Mouse (Mus musculus) MEL-GATA-1-ER (cell line): Measurements from ENCODE around the gene Spdya.
"Not testable (repeated sequence)": the region's sequence is repeated elsewhere in the genome, so short reads cannot be mapped to it uniquely, and the experiment has no call there.

Experiments used
- DNase-seq: peaks from one replicate; pipeline ENCODE4 v3.0.0-alpha.2; 2012; ENCODE audit warnings: low read depth; ENCODE audit errors: extremely low read depth

Spdya gene

GRCm38 (mm10) chr17:71551757-71552451 lies at the start of gene Spdya:
Spdya (plus strand) TSS chr17:71552061.
- DNase-seq, result peak; percentile 52

DNA sequence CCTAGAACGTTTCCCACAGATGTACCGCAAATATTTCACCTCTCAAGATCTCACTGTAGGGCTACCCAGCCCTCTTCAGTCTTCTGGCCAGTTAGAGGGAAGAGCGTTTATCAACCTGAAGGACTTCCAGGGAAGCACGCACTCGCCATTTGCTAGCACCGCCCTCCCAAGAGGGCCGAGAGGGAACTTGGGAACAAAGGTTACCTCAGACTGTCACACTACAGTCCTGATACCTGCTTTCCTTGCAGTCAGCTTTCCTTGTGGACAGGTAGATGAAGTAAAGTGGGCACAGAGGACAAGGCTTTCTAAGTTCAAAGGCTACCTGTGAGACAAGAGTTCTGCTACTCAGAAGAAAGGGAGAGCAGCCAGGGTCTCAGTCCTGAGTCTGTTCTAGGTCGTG lies 45.0 kb upstream of the Spdya start:
- DNase-seq, result no peak

- DNase-seq, result no peak
These were observed 41.6 kb upstream of the Spdya start for GRCm38 (mm10) chr17:71510297-71510696.

- DNase-seq, result peak; percentile 59
These were observed 25.6 kb upstream of the Spdya start for GRCm38 (mm10) chr17:71526302-71526708.

DNA sequence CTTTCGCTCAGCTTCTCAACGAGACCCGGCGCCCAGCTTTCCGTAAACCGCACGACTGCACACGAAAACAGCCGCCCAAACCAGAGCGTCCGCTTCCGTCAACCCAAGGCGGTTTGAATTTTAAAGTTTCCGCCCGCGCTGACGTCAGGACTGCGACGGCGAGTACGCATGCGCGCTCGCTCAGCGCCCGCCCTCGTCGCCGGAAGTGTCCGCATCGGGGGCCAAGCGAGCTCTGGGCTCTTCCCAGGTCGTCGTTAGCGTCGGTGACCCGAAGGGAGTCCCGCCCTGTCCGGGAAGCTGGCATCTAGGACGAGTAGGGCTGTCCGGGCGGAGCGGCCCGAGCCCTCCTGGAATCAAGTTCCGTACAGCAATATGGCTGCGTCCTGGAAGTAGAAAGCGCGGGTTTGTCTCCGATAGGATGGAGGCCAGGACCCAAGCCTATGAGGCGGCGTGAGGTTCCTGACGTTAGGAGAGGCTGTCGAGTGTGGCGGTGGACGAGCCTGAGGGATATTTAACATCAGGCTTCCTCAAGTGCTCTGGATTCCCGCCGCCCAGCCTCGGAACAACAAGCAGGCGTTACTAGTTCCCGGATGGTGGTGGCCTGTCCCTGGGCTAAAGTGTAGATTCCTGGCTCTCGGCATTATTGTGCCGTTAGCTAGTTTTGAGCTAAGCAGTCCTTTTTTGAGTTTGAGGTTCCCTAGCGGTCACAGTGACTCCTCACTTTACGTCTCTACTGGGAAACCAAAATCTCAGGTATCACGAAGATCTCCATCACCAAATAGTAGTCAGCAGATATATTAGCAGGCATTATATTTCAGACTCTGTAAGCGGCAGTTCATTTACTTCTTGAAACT lies 24.9 kb upstream of the Spdya start, which contains the start of gene Ndc80:
Gene Ndc80 (minus strand): TSS at position 147 of the 854 bp plus-strand sequence.
- peak; percentile 96 for DNase-seq

- no peak for DNase-seq
These were observed 23.8 kb upstream of the Spdya start for GRCm38 (mm10) chr17:71528042-71528441.

DNA sequence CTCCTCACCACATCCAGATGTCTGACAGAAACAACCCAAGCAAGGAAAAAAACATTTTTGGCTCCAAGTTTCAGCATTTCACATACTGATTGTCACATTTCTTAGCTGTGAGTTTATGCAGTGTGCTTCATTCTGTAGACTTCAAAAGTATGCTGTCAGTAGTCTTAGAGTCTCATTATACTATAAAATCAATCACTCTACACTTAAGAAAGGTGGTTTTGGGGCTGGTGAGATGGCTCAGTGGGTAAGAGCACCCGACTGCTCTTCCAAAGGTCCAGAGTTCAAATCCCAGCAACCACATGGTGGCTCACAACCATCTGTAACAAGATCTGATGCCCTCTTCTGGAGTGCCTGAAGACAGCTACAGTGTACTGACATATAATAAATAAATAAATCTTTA lies 16.3 kb upstream of the Spdya start:
- not testable (repeated sequence) for DNase-seq

- no peak for DNase-seq
These were observed 14.7 kb upstream of the Spdya start for GRCm38 (mm10) chr17:71537164-71537563.

DNA sequence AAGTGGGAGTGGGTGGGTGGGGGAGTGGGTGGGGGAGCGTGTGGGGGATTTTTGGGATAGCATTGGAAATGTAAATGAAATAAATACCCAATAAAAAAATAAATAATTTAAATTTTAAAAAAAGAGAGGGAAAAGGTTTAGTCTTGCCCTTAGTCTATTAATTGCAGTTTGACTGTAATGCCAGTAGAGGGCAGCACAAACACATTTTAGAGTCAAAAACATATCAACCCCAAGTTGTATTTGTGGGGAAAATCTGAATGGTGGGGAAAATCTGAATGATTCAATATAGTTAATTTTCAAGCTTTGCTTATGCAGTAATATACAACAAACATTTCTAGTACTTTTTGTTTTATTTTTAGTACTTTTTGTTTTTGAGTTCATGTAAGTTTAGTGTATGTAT lies 3.3 kb upstream of the Spdya start:
- peak; percentile 50 for DNase-seq

DNA sequence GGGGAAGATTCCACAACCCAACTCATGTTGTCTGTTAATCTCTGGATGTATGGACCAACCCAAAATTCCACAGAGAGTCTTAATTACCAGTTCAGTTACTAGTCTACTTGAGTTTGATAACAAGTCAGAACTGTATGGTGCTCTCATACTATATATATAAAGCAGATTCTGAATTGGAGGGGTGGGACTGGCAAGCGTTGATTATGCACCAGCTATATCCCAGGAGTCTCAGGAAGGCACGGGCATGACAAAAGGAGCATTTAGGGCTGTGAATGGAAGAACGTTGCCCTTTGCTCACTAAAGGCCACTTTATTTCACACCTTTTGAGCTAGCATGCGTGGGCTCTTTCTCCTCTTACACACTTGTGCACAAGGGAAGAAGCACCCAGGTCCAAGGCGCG lies 511 bp upstream of the Spdya start:
- DNase-seq, result peak; percentile 45

DNA sequence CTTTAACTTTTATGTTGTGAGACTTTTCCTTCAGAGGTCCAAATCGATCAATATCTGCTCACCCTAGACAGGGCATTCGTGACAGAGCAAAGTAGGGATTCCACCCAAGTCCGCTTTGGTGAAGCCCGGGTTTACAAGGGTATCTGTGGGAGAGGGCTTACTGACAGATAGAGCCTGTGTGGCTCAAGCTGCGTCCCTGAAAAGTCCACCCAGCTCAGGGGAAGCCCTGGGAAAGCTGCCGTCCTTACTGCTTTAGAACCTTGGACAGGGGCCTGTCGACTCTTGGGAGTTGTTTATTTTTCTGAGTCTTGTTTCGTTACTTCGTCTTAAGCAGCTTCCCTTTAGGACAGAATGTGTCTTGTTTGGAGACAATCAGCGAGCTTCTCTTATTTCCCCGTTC lies 1.0 kb downstream of the Spdya start:
- no peak for DNase-seq

DNA sequence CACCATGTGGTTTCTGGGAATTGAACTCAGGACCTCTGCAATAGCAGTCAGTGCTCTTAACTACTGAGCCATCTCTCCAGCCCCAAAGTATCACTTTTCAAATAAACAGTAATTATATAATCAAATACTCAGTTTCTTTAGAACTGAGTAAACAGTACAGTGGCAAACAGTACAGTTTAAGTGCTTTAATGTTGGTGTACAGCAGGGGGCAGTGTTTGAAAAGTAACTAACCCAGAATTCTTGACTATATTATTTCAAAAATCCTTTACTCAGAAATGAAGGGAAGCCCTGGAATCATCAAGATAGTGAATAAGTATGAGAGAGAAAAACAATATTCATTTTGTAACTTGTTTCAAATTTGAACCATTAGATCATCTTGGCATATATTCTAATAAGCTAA lies 9.8 kb downstream of the Spdya start:
- DNase-seq, result peak; percentile 45

GRCm38 (mm10) chr17:71579176-71579705 lies 27.4 kb downstream of the Spdya start:
- DNase-seq, result no peak

DNA sequence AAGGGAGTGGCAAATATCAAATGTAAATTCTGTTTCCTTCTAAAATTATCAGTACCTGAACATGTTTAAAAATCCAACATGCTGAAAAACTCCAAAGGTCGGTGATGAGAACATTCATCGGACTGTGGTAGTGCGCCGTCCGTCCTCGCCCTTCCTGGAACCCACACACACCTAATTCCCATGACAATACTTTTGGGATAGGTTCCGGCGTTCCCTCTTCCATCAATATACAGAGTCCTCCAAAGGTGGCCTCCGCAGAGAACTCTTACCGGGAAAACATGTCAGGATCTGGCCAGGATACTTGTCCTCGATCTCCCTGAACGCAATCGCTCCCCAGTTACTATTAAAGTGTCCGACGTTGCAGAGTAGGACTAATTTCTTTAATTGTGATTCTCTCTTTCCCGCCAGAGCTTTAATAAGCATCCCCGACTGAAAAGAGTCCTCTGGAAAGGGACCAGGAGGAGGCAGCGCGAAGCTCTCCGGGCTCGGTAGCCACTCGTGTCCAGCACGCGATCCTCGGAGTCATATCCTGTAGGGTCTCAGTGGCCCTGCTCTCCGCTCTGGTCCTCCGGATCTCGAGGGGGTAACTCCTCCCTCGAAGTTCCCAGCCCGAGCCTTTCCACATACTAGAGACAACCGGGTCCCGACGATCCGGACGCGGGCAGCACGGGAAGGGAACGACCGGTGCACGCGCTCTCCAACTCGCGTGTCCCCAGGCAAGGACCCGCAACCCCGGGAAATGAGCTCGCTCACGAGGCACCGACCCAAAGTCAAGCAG lies 46.2 kb downstream of the Spdya start:
- no peak for DNase-seq

DNA sequence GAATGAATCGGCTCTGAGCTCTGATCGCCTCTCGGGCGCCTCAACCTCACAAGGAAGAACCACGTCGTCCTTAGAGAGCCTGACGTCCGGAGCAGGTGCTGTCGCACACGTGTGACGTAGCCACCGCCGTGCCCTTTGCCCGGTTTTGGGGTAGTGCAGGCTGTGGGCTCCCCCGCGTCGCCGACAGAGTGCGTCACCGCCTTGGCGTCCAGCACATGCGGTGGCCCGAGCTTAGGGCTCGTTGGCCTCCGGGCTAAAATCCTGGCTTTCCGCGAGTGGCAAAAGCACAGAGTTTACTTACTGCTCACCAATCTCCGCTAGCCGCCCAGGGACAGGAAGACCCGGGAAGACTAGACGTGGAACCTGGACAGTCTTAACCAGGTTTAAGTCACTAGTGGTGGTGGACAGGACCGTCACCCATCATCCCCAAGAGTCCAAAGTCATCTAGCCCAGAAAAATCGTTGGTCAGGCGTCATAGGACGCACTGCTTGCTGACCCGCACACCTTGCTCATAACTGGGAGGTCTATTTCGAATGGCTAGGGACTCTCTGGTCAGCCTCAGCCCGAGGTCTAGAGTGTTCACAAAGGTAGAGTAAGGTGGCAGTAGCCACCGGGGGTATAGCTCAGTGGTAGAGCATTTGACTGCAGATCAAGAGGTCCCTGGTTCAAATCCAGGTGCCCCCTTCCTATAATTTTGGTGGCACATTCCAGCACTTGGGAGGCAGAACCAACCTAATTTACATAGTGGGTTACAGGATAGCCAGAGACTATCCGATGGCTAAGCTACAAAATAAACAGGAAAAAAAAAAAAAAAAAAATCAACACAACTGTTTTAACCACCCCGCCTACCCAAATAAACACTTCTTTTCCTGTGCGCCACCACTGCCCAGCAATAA lies 47.0 kb downstream of the Spdya start:
- peak; percentile 94 for DNase-seq

GRCm38 (mm10) chr17:71615638-71616318 lies 63.9 kb downstream of the Spdya start, which contains the start of gene Wdr43:
Wdr43 (plus strand) TSS chr17:71615895.
- DNase-seq, result peak; percentile 98

GRCm38 (mm10) chr17:71616319-71617032 lies 64.6 kb downstream of the Spdya start:
- no peak for DNase-seq

DNA sequence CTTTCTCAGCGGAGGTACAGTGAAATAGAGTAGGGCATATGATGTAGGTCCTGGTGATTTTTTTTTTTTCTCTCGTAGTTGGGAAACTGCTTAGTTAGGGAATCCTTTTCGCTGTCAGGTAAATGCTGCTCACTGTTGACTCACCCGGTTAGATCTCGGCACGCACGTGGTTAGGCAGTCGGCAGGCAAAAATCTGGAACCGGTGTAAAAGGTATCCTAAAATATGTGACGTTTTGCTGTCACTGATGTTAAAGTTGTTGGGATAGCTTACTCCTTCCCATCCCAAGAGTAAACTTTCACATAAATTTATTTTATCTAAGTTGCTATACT lies 65.1 kb downstream of the Spdya start:
- DNase-seq, result no peak

DNA sequence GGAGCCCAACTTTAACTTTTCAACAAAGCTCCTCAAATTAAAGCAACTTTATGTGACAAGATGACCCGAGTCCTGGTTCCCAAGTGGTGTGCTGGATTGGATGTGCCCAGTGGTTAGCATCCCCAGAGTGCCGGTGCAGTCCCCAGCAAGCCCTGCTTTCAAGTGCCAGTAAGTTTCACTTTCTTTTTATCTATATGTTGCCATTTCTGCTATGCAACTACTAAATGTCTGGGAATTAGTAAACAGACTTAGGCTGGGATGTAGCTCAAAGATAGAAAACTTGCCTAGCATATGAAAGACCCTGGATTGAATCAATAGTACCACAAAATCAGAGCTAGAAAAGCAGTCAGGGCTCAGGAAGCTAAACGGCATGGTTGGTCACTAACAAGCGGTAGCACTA lies 66.1 kb downstream of the Spdya start:
- no peak for DNase-seq
